ENCODE assay signal across 18 mouse cellular contexts in genomic region chr9:57427937-57428336, GRCm38 (mm10). TPM values are rescaled to one million over a fixed set of nuclear protein-coding genes. Genes with fewer than 3 reads are reported as not detected.
A peak's percentile ranks its signal among the peaks of the same experiment; 100 is the strongest.
DNase-seq lines count a peak whose midpoint lies in the region; ATAC-seq and TF ChIP-seq lines count a peak whose summit lies in the region.
"Had no signal": no experiment of that assay in that cellular context is flagged by ENCODE, and none has a peak within 500 bp of the region (broad histone marks: within the 10 kb centered on the region; RNA-seq: fewer than 3 reads in every experiment).

No protein-coding gene starts in this region.

- ATAC-seq in kidney, embryonic 16.5 days (ENCODE audit: low FRiP score, low TSS enrichment): no peak
- ATAC-seq in embryonic facial prominence, embryonic 11.5 days (replicated peaks; ENCODE audit: insufficient number of reproducible peaks, low FRiP score, low TSS enrichment, low read depth): no peak
- ATAC-seq in forebrain, embryonic 14.5 days: no peak

- no peaks in the 10 kb centered on the region for H3K27me3 ChIP-seq in kidney, embryonic 16.5 days (ENCODE audit: insufficient read depth, low read length)
- H3K27me3 ChIP-seq in ES-Bruce4 (ENCODE audit: control insufficient read depth, insufficient read depth, low read length, poor library complexity, severe bottlenecking): no peaks in the 10 kb centered on the region
- no peaks in the 10 kb centered on the region for H3K27me3 ChIP-seq in embryonic facial prominence, embryonic 11.5 days (ENCODE audit: control insufficient read depth, insufficient read depth, low read length)
- H3K27me3 ChIP-seq in forebrain, embryonic 14.5 days (replicated peaks; ENCODE audit: control insufficient read depth, insufficient read depth, low read length): no peaks in the 10 kb centered on the region
- H3K27me3 ChIP-seq: embryonic facial prominence, embryonic 15.5 days; heart, embryonic 12.5 days; hindbrain, embryonic 13.5 days; neural tube, embryonic 12.5 days had no signal

- peak; percentile 93 for TF ChIP-seq EP300 in ES-Bruce4 (IDR thresholded peaks at IDR 0.05; ENCODE audit: insufficient read depth, low read depth, low read length)

- H3K9ac ChIP-seq in kidney, embryonic 16.5 days (replicated peaks; ENCODE audit: low read length): no peak overlapping the region
- peak overlapping the region; percentile 51 for H3K9ac ChIP-seq in ES-Bruce4 (ENCODE audit: low read depth, poor library complexity, severe bottlenecking)
- no peak overlapping the region for H3K9ac ChIP-seq in embryonic facial prominence, embryonic 11.5 days (replicated peaks; ENCODE audit: low read length)
- no peak overlapping the region for H3K9ac ChIP-seq in forebrain, embryonic 14.5 days (ENCODE audit: low read length)
- H3K9ac ChIP-seq: embryonic facial prominence, embryonic 15.5 days; heart, embryonic 12.5 days; hindbrain, embryonic 13.5 days; neural tube, embryonic 12.5 days had no signal

- no peak overlapping the region for H3K4me3 ChIP-seq in kidney, embryonic 16.5 days (ENCODE audit: low read length)
- no peak overlapping the region for H3K4me3 ChIP-seq in ES-Bruce4 (ENCODE audit: low read depth, low read length)
- H3K4me3 ChIP-seq in embryonic facial prominence, embryonic 11.5 days (ENCODE audit: low read depth, low read length): no peak overlapping the region
- H3K4me3 ChIP-seq in forebrain, embryonic 14.5 days (ENCODE audit: low read depth, low read length): no peak overlapping the region
- H3K4me3 ChIP-seq: embryonic facial prominence, embryonic 15.5 days; heart, embryonic 12.5 days; hindbrain, embryonic 13.5 days; neural tube, embryonic 12.5 days had no signal

- no peak for TF ChIP-seq CTCF in ES-Bruce4 (IDR thresholded peaks at IDR 0.05; ENCODE audit: low read depth, low read length)

- no peaks in the 10 kb centered on the region for H3K36me3 ChIP-seq in kidney, embryonic 16.5 days (ENCODE audit: insufficient read depth, low read length)
- H3K36me3 ChIP-seq in ES-Bruce4 (ENCODE audit: control insufficient read depth, insufficient read depth, low read length, poor library complexity, severe bottlenecking): no peaks in the 10 kb centered on the region
- no peaks in the 10 kb centered on the region for H3K36me3 ChIP-seq in embryonic facial prominence, embryonic 11.5 days (replicated peaks; ENCODE audit: control insufficient read depth, insufficient read depth, low read depth, low read length)
- H3K36me3 ChIP-seq in forebrain, embryonic 14.5 days (ENCODE audit: control insufficient read depth, insufficient read depth, low read length): no peaks in the 10 kb centered on the region
- H3K36me3 ChIP-seq: embryonic facial prominence, embryonic 15.5 days; heart, embryonic 12.5 days; hindbrain, embryonic 13.5 days; neural tube, embryonic 12.5 days had no signal

- WGBS in kidney, embryonic 16.5 days: 68% methylated on average over 4 of the region's 4 CpGs
- 70% methylated on average over 4 of the region's 4 CpGs for WGBS in embryonic facial prominence, embryonic 11.5 days
- WGBS in forebrain, embryonic 14.5 days: 64% methylated on average over 4 of the region's 4 CpGs

- H3K27ac ChIP-seq in kidney, embryonic 16.5 days (ENCODE audit: low read length): 0 out of 2 replicates have a peak overlapping the region, but pooled peaks have one; percentile 1
- peak overlapping the region; percentile 91 for H3K27ac ChIP-seq in ES-Bruce4 (ENCODE audit: insufficient read depth, low read length)
- no peak overlapping the region for H3K27ac ChIP-seq in embryonic facial prominence, embryonic 11.5 days (replicated peaks; ENCODE audit: low read depth, low read length)
- no peak overlapping the region for H3K27ac ChIP-seq in forebrain, embryonic 14.5 days (ENCODE audit: low read depth, low read length)
- H3K27ac ChIP-seq: embryonic facial prominence, embryonic 15.5 days; hindbrain, embryonic 13.5 days; neural tube, embryonic 12.5 days had no signal

- no peaks in the 10 kb centered on the region for H3K9me3 ChIP-seq in kidney, embryonic 16.5 days (ENCODE audit: low read length)
- H3K9me3 ChIP-seq in ES-Bruce4 (replicated peaks; ENCODE audit: control insufficient read depth, insufficient read depth, low read length, poor library complexity, severe bottlenecking): no peaks in the 10 kb centered on the region
- no peaks in the 10 kb centered on the region for H3K9me3 ChIP-seq in embryonic facial prominence, embryonic 11.5 days (replicated peaks; ENCODE audit: control insufficient read depth, low read length)
- no peaks in the 10 kb centered on the region for H3K9me3 ChIP-seq in forebrain, embryonic 14.5 days (replicated peaks; ENCODE audit: control insufficient read depth, low read length)
- H3K9me3 ChIP-seq: embryonic facial prominence, embryonic 15.5 days; heart, embryonic 12.5 days; hindbrain, embryonic 13.5 days; neural tube, embryonic 12.5 days had no signal

- peaks cover 34% of the 10 kb centered on the region for H3K4me1 ChIP-seq in kidney, embryonic 16.5 days (ENCODE audit: insufficient read depth, low read length)
- H3K4me1 ChIP-seq in ES-Bruce4 (ENCODE audit: control insufficient read depth, insufficient read depth, low read length): peaks cover 12% of the 10 kb centered on the region
- H3K4me1 ChIP-seq in embryonic facial prominence, embryonic 11.5 days (ENCODE audit: control insufficient read depth, insufficient read depth, low read length): no peaks in the 10 kb centered on the region
- H3K4me1 ChIP-seq in forebrain, embryonic 14.5 days (ENCODE audit: control insufficient read depth, insufficient read depth, low read length): peaks cover 1% of the 10 kb centered on the region

- DNase-seq in kidney, postnatal 10 days: no peak
- DNase-seq in 3134 (ENCODE audit: extremely low read depth, insufficient read length, low spot score): peak; percentile 63
- DNase-seq in embryonic facial prominence, embryonic 11.5 days (ENCODE audit: low spot score): peak; percentile 14
- no peak for DNase-seq in cerebellum, postnatal 10 days
- DNase-seq in layer of hippocampus, adult 9-11 months: no peak
- DNase-seq in forebrain, embryonic 14.5 days (ENCODE audit: low spot score): no peak
- DNase-seq: cerebellum, adult 11-12 months; gastrocnemius, postnatal 14 days; layer of hippocampus, postnatal 36 days; liver; midbrain, embryonic 14.5 days; thymus, adult 18-20 months had no signal

- no peak overlapping the region for H3K4me2 ChIP-seq in kidney, embryonic 16.5 days (replicated peaks; ENCODE audit: low read depth, low read length)
- H3K4me2 ChIP-seq in embryonic facial prominence, embryonic 11.5 days (ENCODE audit: low read depth, low read length): no peak overlapping the region
- no peak overlapping the region for H3K4me2 ChIP-seq in forebrain, embryonic 14.5 days (ENCODE audit: low read length)
- H3K4me2 ChIP-seq: embryonic facial prominence, embryonic 15.5 days; heart, embryonic 12.5 days; hindbrain, embryonic 13.5 days; neural tube, embryonic 12.5 days had no signal

- TF ChIP-seq POLR2A in ES-Bruce4 (IDR thresholded peaks at IDR 0.05; ENCODE audit: insufficient read depth, low read length): no peak

RNA-seq across cellular contexts. Expression of gene Ppcdc, which starts 12.0 kb away (rescaled TPM):
- polyA plus RNA-seq in kidney, embryonic 16.5 days (2015; fragmentation: Nextera tagmentation; extraction: Ambion mirVana): 29.7 and 30.5 TPM in 2 replicates
- 35.6 and 39.8 TPM in 2 replicates for polyA plus RNA-seq in ES-Bruce4 (2011; ENCODE audit: insufficient read depth, insufficient read length, low read depth, missing spikeins)
- polyA plus RNA-seq in embryonic facial prominence, embryonic 11.5 days (2014; fragmentation: Nextera tagmentation; extraction: Ambion mirVana): 17.9 and 19.9 TPM in 2 replicates
- polyA plus RNA-seq in forebrain, embryonic 14.5 days (2014; fragmentation: Nextera tagmentation; extraction: Ambion mirVana): 19.2 and 21.0 TPM in 2 replicates

RNA-seq across cellular contexts. Expression of gene Scamp5, which starts 39.9 kb away (rescaled TPM):
- 17.7 and 20.2 TPM in 2 replicates for polyA plus RNA-seq in kidney, embryonic 16.5 days (2015; fragmentation: Nextera tagmentation; extraction: Ambion mirVana)
- 31.1 and 32.1 TPM in 2 replicates for polyA plus RNA-seq in ES-Bruce4 (2011; ENCODE audit: insufficient read depth, insufficient read length, low read depth, missing spikeins)
- polyA plus RNA-seq in embryonic facial prominence, embryonic 11.5 days (2014; fragmentation: Nextera tagmentation; extraction: Ambion mirVana): 6.9 and 7.4 TPM in 2 replicates
- polyA plus RNA-seq in forebrain, embryonic 14.5 days (2014; fragmentation: Nextera tagmentation; extraction: Ambion mirVana): 73.9 and 91.1 TPM in 2 replicates

Comparison
In these comparisons a context has a peak if more than half of its experiments do, and no peak if none do; other contexts are left out.
1. H3K27ac ChIP-seq: peak in kidney, embryonic 16.5 days (single experiment) and ES-Bruce4 (single experiment); none in embryonic facial prominence, embryonic 11.5 days (single experiment) and forebrain, embryonic 14.5 days (single experiment).
2. DNase-seq: peak in 3134 (single experiment) and embryonic facial prominence, embryonic 11.5 days (single experiment); none in kidney, postnatal 10 days (single experiment), cerebellum, postnatal 10 days (0 of 2), layer of hippocampus, adult 9-11 months (single experiment) and forebrain, embryonic 14.5 days (single experiment).